Comparison of ENCODE assay signal across 9 mouse cellular contexts in the genomic region with DNA sequence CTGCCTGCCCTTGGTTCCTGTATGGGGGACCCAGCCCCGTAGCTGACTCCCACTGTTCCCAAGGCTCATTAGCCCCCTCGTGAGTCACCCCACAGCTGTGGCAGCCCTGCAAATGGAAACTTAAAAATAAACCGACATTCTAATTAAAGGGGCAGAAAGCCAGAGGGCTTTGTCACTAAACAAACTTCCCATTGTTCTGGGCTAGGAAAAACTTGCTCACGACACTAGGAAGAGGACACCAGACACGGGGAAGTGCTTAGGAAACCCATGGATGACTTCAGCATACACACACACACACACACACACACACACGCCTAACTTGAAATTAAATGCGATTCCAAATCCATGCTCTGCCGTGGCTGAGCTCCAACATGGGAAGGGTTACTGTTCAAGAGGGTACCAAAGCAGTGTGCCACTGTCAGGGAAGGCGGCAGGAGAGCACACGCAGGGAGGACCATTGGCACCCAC. TPM values are rescaled to one million over a fixed set of nuclear protein-coding genes. Genes with fewer than 3 reads are reported as not detected.
DNase-seq lines count a peak whose midpoint lies in the region.
"Had no signal": no experiment of that assay in that cellular context is flagged by ENCODE, and none has a peak within 500 bp of the region (broad histone marks: within the 10 kb centered on the region; RNA-seq: fewer than 3 reads in every experiment).

No protein-coding gene starts in this region.

- intact Hi-C loops in gastrocnemius, postnatal 14 days (cut with DNase I; ENCODE audit: low total_unique reads) = no loop called here

- DNase-seq in gastrocnemius, adult 18-20 months (ENCODE audit: low spot score) = peak; percentile 36
- no peak for DNase-seq in gastrocnemius, postnatal 14 days
- peak; percentile 76 for DNase-seq in retina, postnatal 1 day
- no peak for DNase-seq in retina, embryonic 14.5 days (ENCODE audit: low spot score)
- peak; percentile 15 to 20 for DNase-seq in kidney, postnatal 36 days
- DNase-seq in telencephalon, adult 2 months (ENCODE audit: low read depth, low spot score) = peak; percentile 68
- DNase-seq in right cerebral cortex, adult 2 months (ENCODE audit: low spot score in 2 of 2) = no peak
- DNase-seq in layer of hippocampus, postnatal 14 days (ENCODE audit: low spot score in 2 of 2) = no peak

RNA-seq across cellular contexts. Expression of gene 1700029H14Rik, which starts 52.7 kb away (rescaled TPM):
- total RNA-seq in gastrocnemius, adult 18-20 months (2021) = not detected
- not detected for total RNA-seq in gastrocnemius, postnatal 14 days (2021)
- total RNA-seq in layer of hippocampus, postnatal 14 days (2021) = 1 to 10 TPM in 1 of 2 experiments, under 1 TPM in 1; 0.41 to 1.3 TPM
- total RNA-seq: gastrocnemius, adult 8-10 months had no signal

Comparison
In these comparisons a context has a peak if more than half of its experiments do, and no peak if none do; other contexts are left out.
1. DNase-seq: peak in gastrocnemius, adult 18-20 months (single experiment), retina, postnatal 1 day (single experiment), kidney, postnatal 36 days (2 of 2) and telencephalon, adult 2 months (single experiment); none in gastrocnemius, postnatal 14 days (single experiment), retina, embryonic 14.5 days (single experiment), right cerebral cortex, adult 2 months (0 of 2) and layer of hippocampus, postnatal 14 days (0 of 2).